ENCODE assay signal across 8 mouse cellular contexts in genomic region chr8:47932028-47932790, GRCm38 (mm10). TPM values are rescaled to one million over a fixed set of nuclear protein-coding genes. Genes with fewer than 3 reads are reported as not detected.
DNase-seq lines count a peak whose midpoint lies in the region; ATAC-seq lines count a peak whose summit lies in the region.

No protein-coding gene starts in this region.

- H3K36me3 ChIP-seq in forebrain, embryonic 16.5 days (ENCODE audit: control insufficient read depth, insufficient read depth): no peaks in the 10 kb centered on the region

- H3K27me3 ChIP-seq in forebrain, embryonic 16.5 days (replicated peaks; ENCODE audit: control insufficient read depth, insufficient read depth, low read length): no peaks in the 10 kb centered on the region

- 50% methylated on average over 16 of the region's 16 CpGs for WGBS in forebrain, embryonic 16.5 days

- peak; percentile 57 for ATAC-seq in forebrain, embryonic 16.5 days

- no peak overlapping the region for H3K4me2 ChIP-seq in forebrain, embryonic 16.5 days (ENCODE audit: low read length)

- DNase-seq in right cerebral cortex, adult 18-20 months: peak; percentile 48
- DNase-seq in right cerebral cortex, postnatal 4 days: no peak
- peak; percentile 65 for DNase-seq in kidney, postnatal 14 days
- DNase-seq in lung, postnatal 4 days: peak; percentile 56 to 60
- no peak for DNase-seq in cerebellum, adult 18-20 months
- no peak for DNase-seq in cerebellum, postnatal 10 days
- DNase-seq in adrenal gland, adult 18-20 months (ENCODE audit: low spot score in 2 of 2): no peak

- H3K4me3 ChIP-seq in forebrain, embryonic 16.5 days (replicated peaks; ENCODE audit: low read length): no peak overlapping the region

- H3K27ac ChIP-seq in forebrain, embryonic 16.5 days (ENCODE audit: low read length): no peak overlapping the region

- peaks cover 13% of the 10 kb centered on the region for H3K4me1 ChIP-seq in forebrain, embryonic 16.5 days (replicated peaks; ENCODE audit: control insufficient read depth, insufficient read depth, low read length)

- no peak overlapping the region for H3K9ac ChIP-seq in forebrain, embryonic 16.5 days (replicated peaks; ENCODE audit: low read depth, low read length)

- H3K9me3 ChIP-seq in forebrain, embryonic 16.5 days (ENCODE audit: control insufficient read depth, low read length): no peaks in the 10 kb centered on the region

RNA-seq across cellular contexts. Expression of gene Wwc2, which starts 58.5 kb away (rescaled TPM):
- 4.0 and 4.2 TPM in 2 replicates for polyA plus RNA-seq in forebrain, embryonic 16.5 days (2015; fragmentation: Nextera tagmentation; extraction: Ambion mirVana)
- 10 to 100 TPM; 22.1 to 24.3 TPM for total RNA-seq in adrenal gland, adult 18-20 months (2021)

Comparison
In these comparisons a context has a peak if more than half of its experiments do, and no peak if none do; other contexts are left out.
1. DNase-seq: peak in right cerebral cortex, adult 18-20 months (single experiment), kidney, postnatal 14 days (single experiment) and lung, postnatal 4 days (2 of 2); none in right cerebral cortex, postnatal 4 days (single experiment), cerebellum, adult 18-20 months (0 of 2), cerebellum, postnatal 10 days (0 of 2) and adrenal gland, adult 18-20 months (0 of 2).